Mouse (Mus musculus) thymus, postnatal 36 days (tissue): ENCODE data around the gene Gfm1.

Experiments
- DNase-seq, 2 experiments: peaks; one replicate each; pipeline ENCODE4 v3.0.0; 2022; ENCODE audit warnings: mixed read lengths in 2 of 2

The Gfm1 gene

DNA sequence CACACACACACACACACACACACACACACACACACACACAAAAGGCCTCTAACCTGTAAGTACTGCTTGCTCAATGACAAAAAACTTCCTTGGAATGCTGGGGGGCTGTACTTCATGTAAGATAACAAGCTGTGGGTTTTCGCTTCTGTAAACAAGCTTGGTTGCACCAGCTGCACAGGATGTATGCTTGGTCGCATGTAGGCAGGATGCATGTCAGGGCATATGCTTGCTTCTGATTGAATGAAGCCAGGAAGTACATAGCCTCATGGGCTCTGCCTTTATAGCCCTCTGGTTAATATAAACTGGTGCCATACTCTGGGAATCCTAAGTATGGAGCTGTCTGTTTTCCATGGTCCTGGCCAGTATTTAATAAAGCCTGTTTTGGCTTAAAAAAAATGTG lies 68.1 kb downstream of the Gfm1 start:
- no peak for DNase-seq

DNA sequence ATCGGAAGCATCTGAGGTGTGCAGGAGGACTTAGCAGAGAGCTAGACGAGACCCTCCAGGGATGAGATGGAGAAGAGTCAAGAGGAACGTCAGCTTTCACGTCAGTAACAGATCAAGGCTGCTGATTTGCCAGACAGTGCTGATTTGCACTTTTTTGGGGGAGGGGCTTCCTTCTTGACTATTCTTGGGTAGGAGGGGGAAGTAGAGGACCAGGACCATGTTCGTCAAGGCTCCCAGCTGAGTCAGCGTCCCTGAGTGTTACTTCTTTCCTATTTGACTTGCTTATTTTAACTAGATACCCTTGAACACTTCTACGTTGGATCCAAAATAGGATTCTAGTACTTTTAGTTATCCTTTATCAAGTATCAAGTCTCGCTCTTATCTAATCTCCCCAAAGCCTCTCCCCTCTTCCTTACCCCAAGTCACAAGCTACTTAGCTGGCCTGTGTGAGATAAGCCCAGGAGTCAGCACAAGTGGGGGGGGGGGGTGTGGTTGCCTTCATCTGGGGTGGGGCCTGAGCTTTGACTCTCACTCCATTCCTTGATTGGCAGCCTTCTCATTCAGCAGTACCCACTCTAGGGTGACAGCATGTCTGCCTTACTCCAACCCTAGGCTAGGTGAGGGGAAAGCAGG lies 69.0 kb downstream of the Gfm1 start:
- no peak for DNase-seq

DNA sequence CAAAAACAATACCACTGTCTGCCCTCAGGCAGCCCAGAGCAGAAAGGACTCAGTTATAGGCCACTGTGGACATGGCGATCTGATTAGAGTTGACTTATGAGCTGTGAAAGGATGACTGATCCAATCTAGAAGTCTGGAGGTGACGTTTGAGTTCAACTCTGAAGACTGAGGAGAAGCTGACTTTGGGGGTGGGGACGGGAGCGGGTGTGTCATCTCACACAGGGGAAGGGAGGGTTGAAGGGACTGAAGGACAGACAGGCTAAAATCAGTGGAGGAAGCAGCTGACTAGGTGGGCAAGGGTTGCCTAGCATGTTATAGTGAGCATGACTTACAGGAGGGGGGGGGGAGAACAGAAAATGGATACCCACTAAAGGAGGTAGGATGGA lies 69.5 kb downstream of the Gfm1 start:
- no peak for DNase-seq

DNA sequence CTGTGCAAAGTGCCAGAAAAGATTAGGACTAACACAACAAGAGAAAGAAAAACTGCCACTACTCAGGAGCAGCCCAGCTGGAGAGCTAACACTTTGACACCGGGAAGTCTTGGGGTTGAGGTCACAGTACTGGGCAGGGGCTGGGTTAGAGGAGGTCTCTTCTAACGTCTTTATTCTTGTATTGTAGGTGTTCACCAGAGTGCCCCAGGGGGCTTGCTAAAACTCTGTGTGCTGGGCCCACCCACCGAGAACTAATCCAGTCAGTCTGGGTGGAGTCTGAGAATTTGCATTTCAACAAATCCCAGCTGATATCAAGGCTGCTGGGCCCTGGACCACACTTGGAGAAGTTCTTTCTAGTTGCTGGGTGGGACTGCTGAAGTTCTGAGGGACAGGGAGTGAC lies 74.0 kb downstream of the Gfm1 start:
- no peak for DNase-seq

DNA sequence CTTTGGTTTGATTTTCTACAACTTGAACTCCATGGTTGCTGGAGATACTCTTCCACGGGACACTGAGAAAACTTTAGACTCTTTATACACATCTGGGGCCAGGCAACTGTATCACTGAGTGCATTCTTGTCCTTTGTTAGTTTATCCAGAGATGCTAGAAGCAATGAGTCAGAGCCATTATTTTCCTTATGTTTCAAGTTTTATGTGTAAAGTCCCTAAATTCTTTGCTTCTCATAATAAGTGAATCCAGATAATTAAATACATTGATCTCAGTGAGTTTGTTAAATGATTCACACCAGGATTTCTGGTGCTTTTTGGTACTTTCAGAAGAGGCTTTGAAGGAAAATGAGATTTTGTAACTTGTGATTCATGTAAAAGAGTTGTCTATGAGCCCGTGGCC lies 75.4 kb downstream of the Gfm1 start:
- no peak for DNase-seq

DNA sequence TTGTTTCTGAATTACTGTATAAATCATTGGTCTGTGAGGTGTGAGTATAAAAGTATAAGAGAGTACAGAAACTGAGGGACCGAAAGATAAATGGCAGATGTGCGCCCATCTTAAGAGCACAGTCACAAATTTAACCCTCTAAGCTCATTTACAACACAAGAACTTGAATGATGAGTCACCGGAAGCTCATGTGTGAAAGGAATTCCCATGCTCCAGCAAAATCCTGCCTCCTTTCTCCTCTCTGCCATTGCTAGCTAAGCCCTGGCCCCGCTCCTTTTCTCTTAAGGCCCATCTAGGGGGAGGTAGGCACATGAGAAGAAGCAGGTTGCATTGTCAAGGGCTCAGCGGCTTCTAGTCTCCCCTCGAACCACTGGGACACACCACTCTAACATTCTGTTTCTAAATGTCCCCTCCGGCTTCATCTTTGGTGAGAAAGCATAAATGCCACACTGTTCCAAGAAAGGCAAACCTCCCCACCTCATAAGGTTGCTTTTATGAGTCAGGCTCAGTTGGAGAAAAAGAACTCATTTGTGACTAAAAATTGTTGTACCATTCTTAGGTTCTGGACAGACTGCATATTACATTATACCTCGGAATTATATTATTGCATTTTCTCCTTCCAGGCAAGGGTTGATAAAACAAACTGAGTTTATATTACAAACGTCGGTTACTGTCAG lies 78.5 kb downstream of the Gfm1 start:
- no peak for DNase-seq

DNA sequence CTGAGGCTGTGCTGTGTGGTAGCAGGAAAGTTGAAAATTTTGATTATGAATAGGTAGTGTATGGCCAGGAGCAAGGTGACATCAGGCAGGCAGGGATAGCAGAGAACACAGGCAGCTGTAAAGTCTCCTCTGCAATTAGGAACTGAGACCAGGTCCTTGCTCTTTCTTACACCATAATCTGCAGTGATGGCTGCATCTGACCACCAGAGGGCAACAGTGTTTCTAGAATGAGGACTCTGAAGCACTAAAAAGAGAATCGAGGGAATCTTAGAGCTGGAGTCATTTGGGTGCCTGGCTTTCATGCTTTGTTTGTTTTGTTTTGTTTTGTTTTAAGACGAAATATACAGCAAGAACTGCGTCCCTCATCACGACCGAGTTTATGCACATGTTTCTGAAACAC lies 82.9 kb downstream of the Gfm1 start:
- DNase-seq, result peak; percentile 17 to 50

DNA sequence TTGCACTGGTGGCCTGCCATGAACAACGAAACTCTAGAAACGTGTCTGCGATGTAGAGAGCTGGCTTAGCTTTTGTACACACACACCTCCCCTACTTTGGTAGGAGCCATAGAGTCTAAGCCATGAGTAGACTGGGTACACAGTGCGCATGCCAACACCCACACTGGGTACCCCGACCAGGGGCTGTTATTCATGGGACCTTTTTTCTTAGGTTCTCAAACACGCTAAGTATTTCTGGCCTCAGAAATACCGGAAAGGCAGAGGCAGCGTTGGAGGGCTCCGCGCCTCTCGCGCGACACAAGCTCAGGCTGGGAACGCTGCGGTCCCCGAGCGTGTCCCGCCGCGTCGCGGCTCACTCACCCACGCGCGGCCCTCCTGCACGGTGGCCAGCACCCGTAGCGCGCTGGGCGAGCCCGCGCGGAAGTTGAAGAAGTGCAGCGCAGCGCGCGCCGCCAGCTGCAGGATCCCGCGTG lies 84.9 kb downstream of the Gfm1 start:
- peak in 1 of 2 experiments; percentile 4 for DNase-seq

DNA sequence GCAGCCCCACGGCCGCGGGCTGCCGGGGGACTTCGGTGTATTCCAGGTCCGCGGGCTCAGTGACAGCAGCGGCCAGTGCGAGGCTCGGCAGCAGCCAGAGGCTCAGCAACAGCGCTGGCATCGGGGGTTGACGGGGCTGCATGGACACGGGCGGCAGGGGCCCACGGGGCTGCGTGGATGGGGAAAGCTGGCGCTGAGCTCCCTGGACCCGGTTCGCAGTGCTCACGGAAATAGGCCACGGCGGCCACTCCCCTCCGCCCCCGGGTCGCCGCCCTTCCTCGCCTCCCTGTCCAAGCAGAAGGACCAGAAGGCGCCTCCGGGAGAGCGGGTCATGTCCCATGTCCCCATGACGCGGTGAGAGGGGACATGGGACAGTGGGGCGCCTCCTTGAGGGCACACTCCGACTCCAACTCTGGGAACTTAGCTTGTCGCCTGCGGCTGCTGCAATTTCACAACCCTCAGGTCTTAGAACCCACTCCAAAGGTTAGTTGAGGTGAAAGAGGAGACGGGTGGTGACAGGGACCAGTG lies 85.4 kb downstream of the Gfm1 start, which contains the start of gene Rarres1:
Gene Rarres1 (minus strand): TSS at position 250 of the 528 bp plus-strand sequence.
- DNase-seq, result peak in 1 of 2 experiments; percentile 4

DNA sequence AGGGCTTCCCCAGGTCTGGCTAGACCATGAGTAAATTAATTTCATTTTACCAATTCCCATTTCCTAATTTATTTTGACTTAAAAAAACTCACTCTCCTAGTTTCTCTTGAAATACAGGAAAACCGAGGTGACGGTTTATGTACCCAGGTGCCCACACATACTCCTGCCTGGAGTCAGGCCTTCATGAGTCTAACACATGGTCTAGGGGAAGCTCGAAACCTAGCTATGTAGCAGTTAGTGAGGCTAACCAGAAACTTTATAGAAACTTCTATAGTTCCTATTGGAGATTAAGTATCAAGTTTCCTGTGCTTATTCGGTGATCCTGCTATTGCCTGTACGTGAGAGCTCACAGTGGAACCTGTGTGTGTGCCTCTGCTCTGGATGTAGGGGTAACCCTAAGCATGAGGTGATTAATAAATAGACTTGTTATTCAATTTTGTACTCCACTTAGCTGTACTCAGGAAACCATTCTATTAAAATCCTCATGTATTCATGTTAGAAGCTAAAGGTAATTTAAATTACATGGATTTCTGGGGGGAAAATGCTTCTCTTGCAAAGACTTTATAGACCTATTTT lies 90.8 kb downstream of the Gfm1 start:
- no peak for DNase-seq

DNA sequence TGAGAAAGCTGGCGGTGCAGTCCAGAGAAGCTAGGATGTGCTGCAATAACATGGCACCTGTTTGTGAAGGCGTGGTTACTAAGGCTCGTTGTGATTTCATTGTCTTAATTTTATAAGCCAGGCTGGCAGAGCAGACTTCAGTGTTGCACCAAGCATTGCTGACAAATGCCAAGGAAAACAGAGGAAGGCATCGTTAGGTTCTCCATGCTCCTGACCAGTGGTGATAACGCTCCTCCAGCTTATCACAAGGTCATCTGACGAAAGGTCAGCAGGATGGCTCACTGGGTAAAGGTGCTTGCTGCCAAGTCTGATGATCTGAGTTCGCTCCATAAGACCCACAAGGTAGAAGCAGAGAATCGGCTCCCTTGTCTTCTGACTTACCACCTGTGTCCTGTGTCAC lies 92.8 kb downstream of the Gfm1 start:
- no peak for DNase-seq

DNA sequence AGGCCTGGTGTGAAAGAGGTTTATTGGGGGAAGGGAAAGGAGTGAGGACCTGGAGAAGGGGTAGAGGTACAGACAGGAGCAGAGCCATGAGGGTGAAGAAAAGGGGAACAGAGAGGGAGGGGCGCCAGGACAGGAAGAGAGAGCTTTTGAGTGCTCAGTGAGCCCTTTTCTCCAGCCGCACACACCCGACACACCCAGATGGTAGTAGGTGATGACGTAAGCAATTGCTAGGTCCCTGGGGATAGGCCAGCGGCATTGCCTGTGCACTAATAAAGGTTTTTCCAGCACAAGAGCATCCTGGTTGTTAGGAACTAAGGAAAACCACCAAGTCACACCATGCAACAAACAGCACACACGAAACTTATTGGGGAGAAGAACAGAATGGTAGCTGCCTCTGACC lies 94.9 kb downstream of the Gfm1 start:
- DNase-seq, result no peak
